Mouse (Mus musculus) hindbrain, embryonic 11.5 days (tissue): ENCODE results near the gene Uhrf1. TPM values are rescaled to one million over a fixed set of nuclear protein-coding genes. Genes with fewer than 3 reads are reported as not detected.

Experiments
- ATAC-seq: fragments of 200-750 bp; cut with Nextera tagmentation; 2 replicates; pipeline ENCODE4 v1.8.0; 2017; ENCODE audit warnings: mild to moderate bottlenecking, moderate TSS enrichment, moderate library complexity; ENCODE audit not compliant: low FRiP score
- DNase-seq: peaks from one replicate; pipeline ENCODE4 v3.0.0-alpha.2; 2015; ENCODE audit warnings: low spot score
- H3K27ac ChIP-seq: fragments of 300-500 bp; sonication (generic); 2 replicates; pipeline ENCODE4 v1.5.1; 2014; ENCODE audit warnings: mild to moderate bottlenecking, low read depth, low read length
- H3K27me3 ChIP-seq: fragments of 300-500 bp; sonication (generic); 2 replicates; pipeline ENCODE4 v1.6.1; 2014; ENCODE audit warnings: mild to moderate bottlenecking, low read length, moderate library complexity, mixed read lengths; ENCODE audit not compliant: control insufficient read depth, insufficient read depth
- H3K36me3 ChIP-seq: fragments of 300-500 bp; sonication (generic); 2 replicates; pipeline ENCODE4 v1.6.1; 2014; ENCODE audit warnings: mild to moderate bottlenecking, low read length, moderate library complexity, mixed read lengths; ENCODE audit not compliant: control insufficient read depth, insufficient read depth
- H3K4me1 ChIP-seq: fragments of 300-500 bp; sonication (generic); replicated peaks from 2 replicates; pipeline ENCODE4 v1.6.1; 2014; ENCODE audit warnings: low read length, mixed read lengths; ENCODE audit not compliant: control insufficient read depth, insufficient read depth
- H3K4me2 ChIP-seq: fragments of 300-500 bp; sonication (generic); replicated peaks from 2 replicates; pipeline ENCODE4 v1.6.1; 2014; ENCODE audit warnings: mild to moderate bottlenecking, low read depth, low read length
- H3K4me3 ChIP-seq: fragments of 300-500 bp; sonication (generic); 2 replicates; pipeline ENCODE4 v1.5.1; 2014; ENCODE audit warnings: low read depth, low read length
- H3K9ac ChIP-seq: fragments of 300-500 bp; sonication (generic); 2 replicates; pipeline ENCODE4 v1.6.1; 2014; ENCODE audit warnings: low read depth, low read length
- H3K9me3 ChIP-seq: fragments of 300-500 bp; sonication (generic); 2 replicates; pipeline ENCODE4 v1.6.1; 2016; ENCODE audit warnings: low read length; ENCODE audit not compliant: control insufficient read depth
- WGBS: fragments of 180-500 bp; shearing (Covaris S2); extraction: QIAGEN DNeasy Blood & Tissue Kit; methylation state at CpG from one replicate; pipeline ENCODE4 v1.1.7; 2014; 5-methylcytosine and 5-hydroxymethylcytosine counted together
- polyA plus RNA-seq: library from polyadenylated mRNA; unstranded; fragments of >200 nt; fragmentation: Nextera tagmentation; extraction: Ambion mirVana; gene quantifications from 2 replicates; pipeline ENCODE4 v1.2.1, GENCODE M21; 2014

Uhrf1 gene
- polyA plus RNA-seq, 1 experiment from 2014 or later, result 77.7 TPM

GRCm38 (mm10) chr17:56356921-56357885, 54.1 kb downstream of the Uhrf1 start:
- 0 out of 2 replicates have a peak, but pooled peaks cover 2% of the 10 kb centered on the region for H3K4me1 ChIP-seq
- 75% methylated on average over 9 of the region's 9 CpGs for WGBS
- H3K9me3 ChIP-seq, result no peaks in the 10 kb centered on the region
- H3K4me3 ChIP-seq, result no peak overlapping the region
- DNase-seq, result peak; percentile 83
- peak; percentile 48 for ATAC-seq
- H3K27ac ChIP-seq, result no peak overlapping the region
- H3K9ac ChIP-seq, result no peak overlapping the region
- H3K4me2 ChIP-seq, result no peak overlapping the region
- peaks cover 13% of the 10 kb centered on the region; the same call in 1 of the 2 replicates for H3K36me3 ChIP-seq
- no peaks in the 10 kb centered on the region for H3K27me3 ChIP-seq

GRCm38 (mm10) chr17:56359183-56359725, 56.1 kb downstream of the Uhrf1 start:
- Histone ChIP-seq H3K4me1 (0 out of 2 replicates have a peak, but pooled peaks cover 2% of the 10 kb centered on the region), H3K4me2 (no peak overlapping the region), H3K9me3 (no peaks in the 10 kb centered on the region), H3K4me3 (no peak overlapping the region), H3K27me3 (no peaks in the 10 kb centered on the region), H3K27ac (no peak overlapping the region), H3K36me3 (peaks cover 5% of the 10 kb centered on the region; the same call in 1 of the 2 replicates), H3K9ac (no peak overlapping the region)
- ATAC-seq (no peak), DNase-seq (no peak)
- WGBS, result 81% methylated on average over 3 of the region's 3 CpGs

- H3K27ac ChIP-seq, result no peak overlapping the region
- WGBS, result 88% methylated on average over 1 of the region's 1 CpGs
Observed at GRCm38 (mm10) chr17:56359864-56360263, 56.7 kb downstream of the Uhrf1 start.

GRCm38 (mm10) chr17:56360451-56360850, 57.3 kb downstream of the Uhrf1 start:
- no peaks in the 10 kb centered on the region for H3K9me3 ChIP-seq
- no peak overlapping the region for H3K4me2 ChIP-seq
- no peak overlapping the region for H3K27ac ChIP-seq
- H3K27me3 ChIP-seq, result no peaks in the 10 kb centered on the region
- H3K4me1 ChIP-seq, result 0 out of 2 replicates have a peak, but pooled peaks cover 2% of the 10 kb centered on the region
- H3K4me3 ChIP-seq, result no peak overlapping the region
- WGBS, result 69% methylated on average over 8 of the region's 8 CpGs
- H3K9ac ChIP-seq, result no peak overlapping the region
- H3K36me3 ChIP-seq, result peaks cover 5% of the 10 kb centered on the region; the same call in 1 of the 2 replicates
- DNase-seq, result no peak
- no peak for ATAC-seq

More at GRCm38 (mm10) chr17:56359864-56360263, 56.7 kb downstream of the Uhrf1 start:
- Histone ChIP-seq H3K27me3 (no peaks in the 10 kb centered on the region), H3K9me3 (no peaks in the 10 kb centered on the region), H3K9ac (no peak overlapping the region), H3K4me2 (0 out of 2 replicates have a peak overlapping the region, but pooled peaks have one; percentile 5), H3K36me3 (peaks cover 5% of the 10 kb centered on the region; the same call in 1 of the 2 replicates), H3K4me1 (0 out of 2 replicates have a peak, but pooled peaks cover 2% of the 10 kb centered on the region), H3K4me3 (no peak overlapping the region)
- DNase-seq, result no peak
- ATAC-seq, result no peak

GRCm38 (mm10) chr17:56361542-56361941, 58.4 kb downstream of the Uhrf1 start:
- ATAC-seq (no peak), DNase-seq (no peak)
- no peak overlapping the region for H3K27ac ChIP-seq
- 86% methylated on average over 2 of the region's 2 CpGs for WGBS
- H3K27me3 ChIP-seq, result no peaks in the 10 kb centered on the region
- H3K9ac ChIP-seq, result no peak overlapping the region
- no peak overlapping the region for H3K4me3 ChIP-seq
- H3K4me1 ChIP-seq, result peaks cover 2% of the 10 kb centered on the region; the same call in 1 of the 2 replicates
- no peak overlapping the region for H3K4me2 ChIP-seq
- no peaks in the 10 kb centered on the region for H3K36me3 ChIP-seq
- H3K9me3 ChIP-seq, result no peaks in the 10 kb centered on the region

- no peak overlapping the region for H3K9ac ChIP-seq
- ATAC-seq (no peak), DNase-seq (no peak)
- H3K27ac ChIP-seq, result peak overlapping the region; percentile 51; the same call in 1 of the 2 replicates
- H3K9me3 ChIP-seq, result no peaks in the 10 kb centered on the region
- H3K4me3 ChIP-seq, result no peak overlapping the region
- H3K4me1 ChIP-seq, result no peaks in the 10 kb centered on the region; the same call in 1 of the 2 replicates
- H3K4me2 ChIP-seq, result no peak overlapping the region
- H3K27me3 ChIP-seq, result no peaks in the 10 kb centered on the region
- H3K36me3 ChIP-seq, result no peaks in the 10 kb centered on the region
- WGBS, result 81% methylated on average over 7 of the region's 7 CpGs
Observed at GRCm38 (mm10) chr17:56365791-56366673, 62.9 kb downstream of the Uhrf1 start.

- ATAC-seq (no peak), DNase-seq (no peak)
- Histone ChIP-seq H3K4me3 (no peak overlapping the region), H3K27ac (no peak overlapping the region), H3K36me3 (no peaks in the 10 kb centered on the region), H3K4me2 (no peak overlapping the region), H3K9ac (no peak overlapping the region), H3K27me3 (no peaks in the 10 kb centered on the region), H3K4me1 (no peaks in the 10 kb centered on the region; the same call in 1 of the 2 replicates), H3K9me3 (no peaks in the 10 kb centered on the region)
- 92% methylated on average over 6 of the region's 6 CpGs for WGBS
Observed at GRCm38 (mm10) chr17:56368291-56368790, 65.2 kb downstream of the Uhrf1 start.

- Histone ChIP-seq H3K36me3 (0 out of 2 replicates have a peak, but pooled peaks cover 2% of the 10 kb centered on the region), H3K4me1 (no peaks in the 10 kb centered on the region; the same call in none of the 2 replicates), H3K9me3 (no peaks in the 10 kb centered on the region), H3K9ac (no peak overlapping the region), H3K27me3 (no peaks in the 10 kb centered on the region), H3K4me2 (no peak overlapping the region), H3K4me3 (no peak overlapping the region), H3K27ac (no peak overlapping the region)
- ATAC-seq, result no peak
- 83% methylated on average over 3 of the region's 3 CpGs for WGBS
- no peak for DNase-seq
Observed at GRCm38 (mm10) chr17:56370090-56370489, 67.0 kb downstream of the Uhrf1 start.
